Mouse (Mus musculus) spleen, postnatal 14 days (tissue): ENCODE results near the gene Cpsf3.
A peak's percentile ranks its signal among the peaks of the same experiment; 100 is the strongest.

Source experiments
- DNase-seq, 2 experiments: peaks; one replicate each; pipeline ENCODE4 v3.0.0; 2021 to 2022; ENCODE audit warnings: low spot score in 2 of 2

The Cpsf3 gene

DNA sequence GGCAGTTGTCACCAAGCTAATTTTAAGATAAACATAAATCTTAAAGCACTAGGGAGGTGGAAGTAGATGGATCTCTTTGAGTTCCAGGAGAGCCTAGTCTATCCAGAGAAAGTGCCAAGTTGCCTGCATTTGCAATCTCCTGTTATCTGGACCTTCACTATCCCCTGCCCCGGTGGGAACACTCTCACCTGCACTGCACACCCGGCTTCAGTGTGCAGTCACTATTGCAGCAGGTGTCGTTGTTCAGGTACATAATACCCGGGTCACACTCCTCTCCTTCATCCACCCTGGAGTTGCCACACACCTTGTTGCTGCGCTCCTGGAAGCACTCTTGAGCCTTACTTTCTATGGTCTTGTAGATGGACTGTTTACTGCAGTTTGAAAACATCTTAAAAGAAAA is 48.6 kb downstream of the Cpsf3 start:
- no peak for DNase-seq

DNA sequence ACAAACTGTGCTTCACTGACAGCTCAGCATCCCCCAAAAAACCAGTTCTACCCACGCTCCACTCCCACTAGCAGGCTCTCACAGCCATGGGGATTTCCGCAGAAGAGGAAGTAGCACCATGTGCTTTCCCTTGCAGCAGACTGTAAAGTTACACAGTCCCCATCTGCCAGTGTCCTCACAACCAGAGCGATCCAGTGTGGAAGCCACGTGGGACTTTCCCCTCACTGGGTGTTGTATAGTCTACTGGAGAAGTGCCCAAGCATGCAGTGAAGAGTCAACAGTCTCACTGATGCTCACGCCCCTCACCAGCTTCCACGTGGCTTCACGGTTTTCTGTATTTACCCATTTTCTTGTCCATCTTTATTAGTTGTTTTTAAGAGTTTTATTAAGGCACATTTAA is 50.7 kb downstream of the Cpsf3 start:
- peak in 1 of 2 experiments; percentile 21 for DNase-seq

DNA sequence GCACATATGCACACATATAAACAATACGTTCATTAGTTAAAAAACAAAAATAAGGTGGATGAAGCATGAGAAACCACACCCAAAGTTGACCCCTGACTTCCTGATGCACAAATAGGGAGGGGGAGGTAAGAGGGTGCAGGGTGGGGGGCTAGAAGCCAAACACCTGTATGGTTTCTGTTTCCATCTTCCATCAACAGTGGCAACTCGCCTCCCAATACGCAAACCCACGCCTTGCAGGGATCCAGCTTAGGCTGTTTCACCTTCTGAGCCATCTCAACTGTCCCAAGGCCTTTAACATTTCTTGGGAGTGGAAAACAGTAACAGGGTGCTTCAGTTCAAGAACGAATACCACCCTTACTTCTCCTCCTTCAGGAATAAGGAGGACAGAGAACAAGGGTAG is 52.0 kb downstream of the Cpsf3 start:
- no peak for DNase-seq

DNA sequence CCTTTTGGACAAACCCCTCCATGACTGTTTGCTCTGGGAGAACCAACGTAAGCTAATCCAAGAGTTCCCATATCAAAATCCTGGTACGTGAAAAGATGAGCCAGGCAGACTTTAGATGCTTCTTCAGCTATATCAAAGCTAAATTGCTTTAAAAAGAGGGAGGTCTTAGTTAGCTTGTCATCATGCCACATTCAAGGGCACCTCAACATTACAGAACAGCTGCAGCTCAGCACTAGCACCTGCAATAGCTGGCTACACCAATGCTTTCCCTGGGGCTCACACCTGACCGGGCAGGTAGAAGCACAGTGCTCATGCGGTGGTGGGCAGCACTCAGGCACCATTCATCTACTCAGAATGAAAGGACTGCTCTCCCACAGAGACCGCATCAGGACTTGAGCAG is 55.5 kb downstream of the Cpsf3 start:
- DNase-seq: no peak

DNA sequence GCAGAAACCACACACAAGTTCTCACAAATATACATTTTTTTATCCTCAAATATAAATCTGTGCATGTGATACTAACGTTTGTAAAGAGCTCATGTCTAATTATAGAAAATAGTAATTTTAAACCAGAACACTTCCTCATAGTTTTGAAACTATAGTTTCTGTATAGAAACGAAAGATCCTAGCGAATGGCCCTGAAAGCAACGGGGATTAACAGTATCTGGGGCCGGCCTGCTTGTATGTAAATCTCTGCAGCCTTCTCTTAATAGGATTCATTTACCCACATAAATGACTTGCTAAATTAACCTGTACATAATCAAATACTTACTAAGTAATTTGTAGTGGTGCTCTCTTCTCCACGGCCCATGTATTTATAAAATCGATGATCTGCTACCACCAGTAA is 61.8 kb downstream of the Cpsf3 start:
- DNase-seq: no peak

DNA sequence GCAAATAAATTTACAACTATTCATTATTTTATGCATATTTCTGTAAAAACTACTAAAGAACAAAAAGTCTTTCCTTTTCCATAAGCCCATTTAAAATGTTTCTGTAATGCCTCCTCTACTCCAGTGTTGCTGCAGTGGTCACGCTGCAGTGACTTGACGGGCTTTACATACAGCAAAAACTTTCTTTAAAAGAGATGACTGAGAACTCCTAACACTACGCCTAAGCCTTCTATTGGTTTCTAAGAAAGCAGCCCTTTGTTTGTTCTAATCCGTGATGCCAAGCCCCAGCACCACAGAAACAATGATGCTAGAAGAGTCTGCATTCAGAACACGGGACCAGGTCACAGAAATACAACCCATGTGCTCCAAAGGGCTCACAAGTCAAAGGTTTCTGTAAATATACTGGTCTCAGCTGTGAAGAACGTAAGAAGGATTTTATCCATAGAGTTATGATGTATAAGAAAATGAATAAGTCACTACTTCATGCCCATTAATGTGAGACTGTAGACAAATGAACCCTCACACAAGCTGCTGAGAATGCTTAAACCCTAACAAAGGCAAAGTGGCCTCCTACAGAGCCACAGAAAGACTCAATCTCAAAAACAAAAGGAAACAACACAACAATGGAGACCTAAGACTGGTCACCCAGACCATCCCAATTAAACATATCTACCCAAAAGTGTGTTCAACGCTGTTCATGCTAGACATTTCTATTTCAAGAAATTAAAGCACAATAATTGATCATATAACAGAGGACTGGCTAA is 65.1 kb downstream of the Cpsf3 start:
- DNase-seq: no peak

DNA sequence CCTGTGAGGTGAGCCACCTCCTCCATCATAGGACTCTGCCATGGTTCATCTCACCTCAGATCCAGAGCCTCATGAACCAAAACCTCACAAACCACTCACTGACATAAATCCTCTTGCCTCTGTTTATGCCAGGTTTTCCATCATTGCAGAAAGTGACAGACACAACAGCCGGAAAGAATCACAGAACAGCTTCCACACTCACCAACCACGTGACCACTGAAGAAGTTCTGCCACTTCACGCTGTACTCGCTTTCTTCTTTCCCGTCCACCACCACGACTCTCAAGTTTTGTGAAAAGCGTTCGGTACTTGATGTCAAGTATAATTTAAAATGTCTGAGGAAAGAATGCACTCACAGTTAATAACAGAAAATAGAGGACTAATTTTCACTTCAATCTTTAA is 68.5 kb downstream of the Cpsf3 start:
- DNase-seq: no peak

DNA sequence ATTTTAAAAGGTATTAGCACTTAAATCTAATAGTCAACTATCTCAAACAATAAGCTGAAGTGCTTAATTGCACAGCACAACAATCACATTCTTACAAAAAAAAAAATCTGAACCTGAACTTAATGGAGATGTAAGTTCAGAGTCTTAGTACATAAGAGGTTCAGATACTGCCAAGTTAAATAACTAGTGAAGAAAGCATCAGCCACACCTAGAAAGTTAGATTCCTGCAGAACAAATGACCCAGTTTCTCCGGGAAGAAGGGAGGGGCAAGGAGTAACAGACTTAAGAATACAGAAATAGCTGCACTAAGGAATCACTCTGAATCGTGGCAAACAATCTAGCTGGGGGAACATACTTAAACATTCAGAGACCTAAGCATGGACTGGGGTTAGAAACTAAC is 77.5 kb downstream of the Cpsf3 start:
- DNase-seq: no peak

DNA sequence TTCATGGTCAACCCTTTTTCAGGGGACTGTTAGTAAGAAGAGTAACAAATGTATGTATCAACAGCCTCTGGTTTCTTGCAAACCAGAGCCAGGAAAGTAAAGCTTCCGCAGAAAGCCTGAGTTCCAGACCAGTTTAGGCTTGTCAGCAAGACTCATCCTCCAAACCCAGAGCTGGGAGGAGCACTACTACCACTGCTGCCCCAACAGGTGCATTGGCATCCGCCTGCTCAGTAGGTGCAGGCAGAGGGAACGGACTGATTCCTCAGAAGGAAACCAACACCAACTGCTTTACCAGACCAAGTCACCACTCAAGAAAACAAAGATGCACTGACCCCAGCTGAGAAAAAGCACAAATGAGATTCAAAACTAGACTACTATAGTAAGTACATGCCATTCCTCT is 78.0 kb downstream of the Cpsf3 start:
- no peak for DNase-seq
